Mouse (Mus musculus): ENCODE data around the gene Bsnd.
A peak's percentile ranks its signal among the peaks of the same experiment; 100 is the strongest.

The Bsnd gene

GRCm38 (mm10) chr4:106483215-106483727 is 8.8 kb downstream of the Bsnd start:
- DNase-seq (ENCODE audit: low spot score), result no peak

GRCm38 (mm10) chr4:106480545-106480944 is 11.5 kb downstream of the Bsnd start:
- DNase-seq (ENCODE audit: low spot score), result no peak

GRCm38 (mm10) chr4:106474241-106474640 is 17.8 kb downstream of the Bsnd start:
- no peak for DNase-seq (ENCODE audit: low spot score)

- DNase-seq (ENCODE audit: low spot score), result peak; percentile 46
Observed at GRCm38 (mm10) chr4:106472335-106472734, 19.7 kb downstream of the Bsnd start.

GRCm38 (mm10) chr4:106470921-106471320 is 21.2 kb downstream of the Bsnd start:
- no peak for DNase-seq (ENCODE audit: low spot score)

GRCm38 (mm10) chr4:106467420-106468110 is 24.5 kb downstream of the Bsnd start:
- DNase-seq (ENCODE audit: low spot score), result no peak

- no peak for DNase-seq (ENCODE audit: low spot score)
Observed at GRCm38 (mm10) chr4:106463174-106463801, 28.8 kb downstream of the Bsnd start.

- no peak for DNase-seq (ENCODE audit: low spot score)
Observed at GRCm38 (mm10) chr4:106462524-106462923, 29.6 kb downstream of the Bsnd start.

- DNase-seq (ENCODE audit: low spot score), result no peak
Observed at GRCm38 (mm10) chr4:106462016-106462415, 30.1 kb downstream of the Bsnd start.

GRCm38 (mm10) chr4:106454541-106454940 is 37.5 kb downstream of the Bsnd start:
- no peak for DNase-seq (ENCODE audit: low spot score)

- DNase-seq (ENCODE audit: low spot score), result no peak
Observed at GRCm38 (mm10) chr4:106453516-106453915, 38.6 kb downstream of the Bsnd start.

GRCm38 (mm10) chr4:106453108-106453507 is 39.0 kb downstream of the Bsnd start:
- no peak for DNase-seq (ENCODE audit: low spot score)

- DNase-seq (ENCODE audit: low spot score), result no peak
Observed at GRCm38 (mm10) chr4:106452401-106452800, 39.7 kb downstream of the Bsnd start.

- DNase-seq (ENCODE audit: low spot score), result no peak
Observed at GRCm38 (mm10) chr4:106449306-106449705, 42.8 kb downstream of the Bsnd start.

- DNase-seq (ENCODE audit: low spot score), result no peak
Observed at GRCm38 (mm10) chr4:106443182-106443581, 48.9 kb downstream of the Bsnd start.

- no peak for DNase-seq (ENCODE audit: low spot score)
Observed at GRCm38 (mm10) chr4:106438763-106439162, 53.3 kb downstream of the Bsnd start.

GRCm38 (mm10) chr4:106437207-106437606 is 54.9 kb downstream of the Bsnd start:
- DNase-seq (ENCODE audit: low spot score), result no peak

GRCm38 (mm10) chr4:106436475-106436874 is 55.6 kb downstream of the Bsnd start:
- DNase-seq (ENCODE audit: low spot score), result no peak

GRCm38 (mm10) chr4:106435426-106435825 is 56.7 kb downstream of the Bsnd start:
- no peak for DNase-seq (ENCODE audit: low spot score)
